Mouse (Mus musculus): ENCODE measurements around the gene Vdr.

DNA sequence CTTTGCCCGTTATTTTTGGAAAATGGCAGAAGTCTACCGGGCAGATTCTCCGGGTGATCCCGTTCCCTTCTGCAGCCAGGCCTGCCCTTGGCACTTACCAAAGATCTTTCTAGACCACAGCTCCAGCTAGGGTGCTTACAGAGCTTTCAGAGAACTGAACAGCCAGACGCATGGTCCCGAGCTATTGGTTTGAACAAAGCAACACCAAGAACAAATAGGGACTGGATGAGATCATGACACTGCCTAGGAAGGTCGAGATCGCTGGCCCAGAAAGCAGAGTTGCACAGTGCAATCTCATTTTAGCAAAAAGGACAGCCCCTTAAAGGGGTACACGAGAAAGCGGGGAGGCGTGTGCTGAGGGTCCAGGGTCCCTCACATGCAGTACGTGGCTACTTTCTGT, 87.0 kb downstream of the Vdr start:
- TF ChIP-seq CTCF (conservative IDR thresholded peaks at IDR 0.05; ENCODE audit: low read length) (no peak), POU5F1 (IDR thresholded peaks at IDR 0.05; ENCODE audit: borderline replicate concordance, low read length) (no peak), NANOG (IDR thresholded peaks at IDR 0.05; ENCODE audit: borderline replicate concordance, low read length) (no peak)
